Mouse (Mus musculus) limb, embryonic 12.5 days (tissue): ENCODE data around the gene Spata13. TPM values are rescaled to one million over a fixed set of nuclear protein-coding genes. Genes with fewer than 3 reads are reported as not detected.
A peak's percentile ranks its signal among the peaks of the same experiment; 100 is the strongest.

ENCODE experiments used
- ATAC-seq: fragments of 200-750 bp; cut with Nextera tagmentation; 2 replicates; pipeline ENCODE4 v1.8.0; 2017; ENCODE audit warnings: low read depth, moderate TSS enrichment; ENCODE audit not compliant: insufficient number of reproducible peaks, insufficient read depth, low FRiP score, low TSS enrichment
- H3K27ac ChIP-seq: fragments of 300-500 bp; sonication (generic); 2 replicates; pipeline ENCODE4 v1.5.1; 2016; ENCODE audit warnings: mild to moderate bottlenecking, moderate library complexity
- H3K27me3 ChIP-seq: fragments of 300-500 bp; sonication (generic); 2 replicates; pipeline ENCODE4 v1.6.1; 2016; ENCODE audit warnings: mild to moderate bottlenecking, moderate library complexity
- H3K36me3 ChIP-seq: fragments of 300-500 bp; sonication (generic); 2 replicates; pipeline ENCODE4 v1.6.1; 2016; ENCODE audit warnings: mild to moderate bottlenecking, moderate library complexity
- H3K4me1 ChIP-seq: fragments of 300-500 bp; sonication (generic); replicated peaks from 2 replicates; pipeline ENCODE4 v1.6.1; 2016
- H3K4me2 ChIP-seq: fragments of 300-500 bp; sonication (generic); 2 replicates; pipeline ENCODE4 v1.6.1; 2016; ENCODE audit warnings: mild to moderate bottlenecking, moderate library complexity
- H3K4me3 ChIP-seq: fragments of 300-500 bp; sonication (generic); replicated peaks from 2 replicates; pipeline ENCODE4 v1.5.1; 2016; ENCODE audit warnings: mild to moderate bottlenecking
- H3K9ac ChIP-seq: fragments of 300-500 bp; sonication (generic); replicated peaks from 2 replicates; pipeline ENCODE4 v1.6.1; 2016; ENCODE audit warnings: mild to moderate bottlenecking, moderate library complexity
- H3K9me3 ChIP-seq: fragments of 300-500 bp; sonication (generic); 2 replicates; pipeline ENCODE4 v1.6.1; 2016; ENCODE audit warnings: mild to moderate bottlenecking, moderate library complexity
- WGBS: fragments of 180-500 bp; shearing (Covaris S2); methylation state at CpG from one replicate; pipeline ENCODE4 v1.1.7; 2016; 5-methylcytosine and 5-hydroxymethylcytosine counted together
- polyA plus RNA-seq: library from polyadenylated mRNA; unstranded; fragments of >200 nt; fragmentation: Nextera tagmentation; extraction: Ambion mirVana; gene quantifications from 2 replicates; pipeline ENCODE4 v1.2.1, GENCODE M21; 2016

Spata13 gene
- polyA plus RNA-seq, 1 experiment from 2014 or later, result 14.2 TPM

- H3K4me1 ChIP-seq, result peaks cover 8% of the 10 kb centered on the region; the same call in 1 of the 2 replicates
- peaks cover 20% of the 10 kb centered on the region for H3K36me3 ChIP-seq
- H3K9ac ChIP-seq, result peak within 1 kb of the TSS; percentile 79
- peak within 1 kb of the TSS; percentile 74 for H3K4me2 ChIP-seq
- ATAC-seq, result peak; percentile 82
- WGBS, result under 1% methylated on average over 61 of the region's 61 CpGs
- H3K4me3 ChIP-seq, result peak within 1 kb of the TSS; percentile 84
- H3K27me3 ChIP-seq, result peaks cover 9% of the 10 kb centered on the region; the same call in 1 of the 2 replicates
- peak within 1 kb of the TSS; percentile 73 for H3K27ac ChIP-seq
- H3K9me3 ChIP-seq, result no peaks in the 10 kb centered on the region
Measured at GRCm38 (mm10) chr14:60784427-60785315, 150.9 kb downstream of the Spata13 start, which contains the start of gene Mipep. Mipep (plus strand) TSS chr14:60784573.

GRCm38 (mm10) chr14:60790103-60790502 lies 156.3 kb downstream of the Spata13 start:
- Histone ChIP-seq H3K4me2 (no peak overlapping the region), H3K4me3 (no peak overlapping the region), H3K36me3 (peaks cover 43% of the 10 kb centered on the region), H3K4me1 (peaks cover 7% of the 10 kb centered on the region; the same call in 1 of the 2 replicates), H3K27ac (no peak overlapping the region), H3K9ac (no peak overlapping the region), H3K27me3 (no peaks in the 10 kb centered on the region), H3K9me3 (no peaks in the 10 kb centered on the region)
- no peak; the same call in 1 of the 2 replicates for ATAC-seq
- WGBS, result 49% methylated on average over 3 of the region's 3 CpGs

DNA sequence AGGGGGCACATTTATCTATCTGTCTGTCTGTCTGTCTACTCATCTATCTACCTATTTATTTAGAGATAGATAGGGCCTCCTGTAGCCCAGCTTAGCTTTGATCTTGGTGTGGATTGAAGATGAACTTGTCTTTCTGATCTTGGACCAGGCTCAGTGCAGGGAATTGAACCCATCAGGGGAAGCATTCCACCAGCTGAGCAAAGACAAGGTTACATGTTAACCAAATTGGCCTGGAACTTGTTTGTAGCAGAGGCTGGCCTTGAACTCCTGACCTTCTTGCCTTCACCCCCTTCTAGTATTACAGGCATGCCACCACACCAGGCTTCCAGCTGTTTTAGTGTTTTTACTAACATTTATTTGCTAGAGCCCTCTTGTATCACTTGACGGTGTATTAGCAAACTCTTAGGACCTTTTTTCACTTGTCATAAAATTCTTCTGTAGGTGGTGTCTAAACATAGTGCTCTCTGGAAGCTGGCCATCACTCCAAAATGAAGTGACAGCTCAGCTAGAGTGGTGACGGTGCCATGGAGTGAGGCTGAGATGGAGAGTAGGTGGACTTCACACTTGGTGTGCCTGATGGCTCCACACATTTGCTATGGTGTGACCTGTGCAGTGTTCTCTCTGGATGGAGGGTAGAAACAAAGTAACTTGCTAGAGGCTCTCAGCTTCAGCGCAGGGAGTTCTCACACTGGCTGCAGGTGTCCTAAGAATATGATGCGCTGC lies 163.0 kb downstream of the Spata13 start:
- Histone ChIP-seq H3K36me3 (peaks cover 51% of the 10 kb centered on the region), H3K27me3 (no peaks in the 10 kb centered on the region), H3K9me3 (no peaks in the 10 kb centered on the region), H3K27ac (no peak overlapping the region), H3K4me3 (no peak overlapping the region), H3K4me2 (no peak overlapping the region), H3K4me1 (no peaks in the 10 kb centered on the region), H3K9ac (no peak overlapping the region)
- ATAC-seq, result no peak
- 86% methylated on average over 4 of the region's 4 CpGs for WGBS

DNA sequence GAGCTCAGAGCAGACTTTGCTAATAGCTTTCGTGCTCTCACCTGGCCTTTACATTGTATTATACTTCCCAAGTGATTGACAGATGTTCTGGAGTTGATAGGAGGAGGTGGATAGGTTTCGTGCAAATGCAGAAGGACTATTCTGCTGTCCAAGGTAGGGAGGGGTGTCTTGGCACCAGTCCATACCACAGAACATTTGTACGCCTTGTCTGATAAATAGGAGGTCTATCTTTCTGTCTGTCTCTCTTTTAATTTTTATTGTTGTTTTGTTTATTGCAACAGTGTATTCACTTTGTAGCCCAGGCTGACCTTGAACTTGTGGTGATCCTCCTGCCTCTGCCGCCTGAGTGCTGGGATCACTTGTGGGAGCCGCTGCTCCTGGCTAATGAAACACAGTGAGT lies 163.8 kb downstream of the Spata13 start:
- no peak for ATAC-seq
- no peak overlapping the region for H3K4me2 ChIP-seq
- H3K9me3 ChIP-seq, result no peaks in the 10 kb centered on the region
- H3K4me1 ChIP-seq, result no peaks in the 10 kb centered on the region
- no peaks in the 10 kb centered on the region for H3K27me3 ChIP-seq
- H3K27ac ChIP-seq, result no peak overlapping the region
- H3K9ac ChIP-seq, result no peak overlapping the region
- WGBS, result 93% methylated on average over 5 of the region's 5 CpGs
- H3K36me3 ChIP-seq, result peaks cover 54% of the 10 kb centered on the region
- no peak overlapping the region for H3K4me3 ChIP-seq

DNA sequence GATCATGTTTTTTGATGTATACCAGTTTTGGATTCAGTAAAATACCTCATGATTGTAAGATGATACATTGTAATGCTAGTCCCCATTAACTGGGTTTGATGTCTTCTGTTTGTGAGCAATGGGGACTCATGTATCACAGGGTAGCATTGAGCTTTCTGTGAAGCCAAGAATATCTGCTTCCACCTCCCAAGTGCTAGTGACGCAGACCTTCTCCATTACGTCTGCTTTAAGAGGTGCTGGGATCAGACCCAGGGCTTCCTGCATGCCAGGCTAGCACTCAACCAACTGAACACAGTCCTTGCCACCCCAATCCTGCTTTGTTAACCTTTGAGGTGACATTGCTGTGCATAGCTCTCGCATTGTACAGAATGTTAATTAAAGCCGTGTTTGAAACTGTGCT lies 164.9 kb downstream of the Spata13 start:
- peaks cover 60% of the 10 kb centered on the region for H3K36me3 ChIP-seq
- no peak overlapping the region for H3K27ac ChIP-seq
- no peaks in the 10 kb centered on the region for H3K27me3 ChIP-seq
- H3K4me1 ChIP-seq, result no peaks in the 10 kb centered on the region
- no peaks in the 10 kb centered on the region for H3K9me3 ChIP-seq
- no peak overlapping the region for H3K9ac ChIP-seq
- 86% methylated on average over 4 of the region's 4 CpGs for WGBS
- H3K4me3 ChIP-seq, result no peak overlapping the region
- no peak overlapping the region for H3K4me2 ChIP-seq
- no peak for ATAC-seq

GRCm38 (mm10) chr14:60799762-60800728 lies 166.2 kb downstream of the Spata13 start:
- no peaks in the 10 kb centered on the region for H3K27me3 ChIP-seq
- H3K36me3 ChIP-seq, result peaks cover 68% of the 10 kb centered on the region
- no peak overlapping the region for H3K9ac ChIP-seq
- 47% methylated on average over 9 of the region's 9 CpGs for WGBS
- ATAC-seq, result no peak
- H3K27ac ChIP-seq, result no peak overlapping the region
- H3K9me3 ChIP-seq, result no peaks in the 10 kb centered on the region
- no peak overlapping the region for H3K4me3 ChIP-seq
- no peaks in the 10 kb centered on the region for H3K4me1 ChIP-seq
- no peak overlapping the region for H3K4me2 ChIP-seq

DNA sequence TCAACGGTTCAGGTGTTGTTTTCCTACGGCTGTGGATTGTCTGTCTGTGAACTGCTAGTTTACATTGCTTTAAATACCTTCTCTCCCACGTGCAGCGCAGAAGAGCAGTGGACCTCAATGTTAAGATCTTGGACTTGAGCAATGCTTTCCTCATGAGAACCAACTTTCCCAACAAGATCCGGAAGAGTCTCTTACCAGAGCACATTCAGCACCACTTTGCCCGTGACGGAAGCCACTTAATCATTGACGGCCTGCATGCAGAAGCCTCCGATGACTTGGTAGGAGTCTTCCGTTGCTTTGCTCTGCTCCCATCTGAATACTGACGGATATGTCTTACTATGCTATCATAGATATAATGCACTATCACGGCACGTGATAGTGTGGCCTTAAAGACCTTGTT lies 168.2 kb downstream of the Spata13 start:
- 92% methylated on average over 13 of the region's 13 CpGs for whole genome bisulfite sequencing
- no peak overlapping the region for H3K4me2 ChIP-seq
- H3K27ac ChIP-seq, result no peak overlapping the region
- H3K4me1 ChIP-seq, result 0 out of 2 replicates have a peak, but pooled peaks cover 7% of the 10 kb centered on the region
- no peaks in the 10 kb centered on the region for H3K27me3 ChIP-seq
- peaks cover 57% of the 10 kb centered on the region for H3K36me3 ChIP-seq
- no peak for ATAC-seq
- no peak overlapping the region for H3K4me3 ChIP-seq
- no peak overlapping the region for H3K9ac ChIP-seq
- H3K9me3 ChIP-seq, result no peaks in the 10 kb centered on the region

DNA sequence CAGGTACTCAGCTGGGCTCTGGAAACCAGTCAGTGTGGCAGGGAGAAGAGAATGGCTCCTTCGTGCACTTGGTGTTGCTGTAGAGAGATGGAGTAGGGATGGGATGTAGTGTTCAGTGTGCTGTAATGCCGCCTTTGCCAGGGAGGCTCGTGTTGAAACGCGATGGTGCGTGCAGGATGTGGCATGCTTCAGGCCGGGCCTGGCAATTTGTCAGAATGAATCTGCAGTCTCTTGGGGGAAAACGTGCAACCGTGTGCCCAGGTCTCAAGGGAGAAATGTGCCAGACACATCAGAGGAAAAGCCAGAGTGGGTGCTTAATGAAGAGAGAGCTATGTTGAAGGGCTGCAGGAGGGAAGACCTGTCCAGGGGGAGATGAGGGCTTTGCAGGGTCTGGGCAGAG lies 171.2 kb downstream of the Spata13 start:
- Histone ChIP-seq H3K9ac (no peak overlapping the region), H3K4me2 (no peak overlapping the region), H3K4me1 (0 out of 2 replicates have a peak, but pooled peaks cover 12% of the 10 kb centered on the region), H3K36me3 (peaks cover 47% of the 10 kb centered on the region), H3K27me3 (no peaks in the 10 kb centered on the region), H3K27ac (no peak overlapping the region), H3K4me3 (no peak overlapping the region), H3K9me3 (no peaks in the 10 kb centered on the region)
- WGBS, result 89% methylated on average over 9 of the region's 9 CpGs
- no peak for ATAC-seq

- no peak for ATAC-seq
- H3K4me3 ChIP-seq, result no peak overlapping the region
- no peaks in the 10 kb centered on the region for H3K9me3 ChIP-seq
- 88% methylated on average over 1 of the region's 1 CpGs for WGBS
- no peak overlapping the region for H3K27ac ChIP-seq
- no peaks in the 10 kb centered on the region for H3K27me3 ChIP-seq
- H3K9ac ChIP-seq, result no peak overlapping the region
- 0 out of 2 replicates have a peak, but pooled peaks cover 12% of the 10 kb centered on the region for H3K4me1 ChIP-seq
- no peak overlapping the region for H3K4me2 ChIP-seq
- peaks cover 48% of the 10 kb centered on the region for H3K36me3 ChIP-seq
Measured at GRCm38 (mm10) chr14:60805871-60806270, 172.1 kb downstream of the Spata13 start.

DNA sequence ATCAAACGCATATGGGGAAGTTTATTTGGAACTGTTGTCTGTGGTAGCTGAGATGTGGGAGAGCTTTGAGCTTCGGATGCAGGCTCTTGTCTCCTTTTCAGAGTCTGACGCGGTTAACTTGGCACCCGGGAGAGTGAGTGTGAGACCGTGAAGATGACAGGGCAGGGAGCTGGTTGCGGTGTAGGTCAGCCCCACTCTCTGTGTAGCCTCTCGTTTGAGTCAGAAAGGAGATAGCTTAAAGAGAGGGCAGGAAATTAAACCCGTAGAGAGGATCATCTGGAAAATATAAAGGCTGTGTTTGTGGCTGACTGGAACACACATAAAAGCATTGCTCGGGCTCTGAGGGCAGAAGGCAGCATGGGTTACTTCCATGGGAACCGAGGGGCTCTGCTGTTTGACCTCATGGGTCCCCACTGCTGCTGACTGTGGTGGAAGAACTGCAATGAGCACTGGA lies 173.1 kb downstream of the Spata13 start:
- H3K4me2 ChIP-seq, result peak overlapping the region; percentile 6; the same call in 1 of the 2 replicates
- H3K27ac ChIP-seq, result peak overlapping the region; percentile 72
- H3K27me3 ChIP-seq, result no peaks in the 10 kb centered on the region
- 0 out of 2 replicates have a peak, but pooled peaks cover 12% of the 10 kb centered on the region for H3K4me1 ChIP-seq
- H3K4me3 ChIP-seq, result no peak overlapping the region
- no peak overlapping the region for H3K9ac ChIP-seq
- no peaks in the 10 kb centered on the region for H3K9me3 ChIP-seq
- H3K36me3 ChIP-seq, result peaks cover 45% of the 10 kb centered on the region
- ATAC-seq, result 0 out of 2 replicates have a peak, but pooled peaks have one; percentile 31
- 21% methylated on average over 11 of the region's 11 CpGs for WGBS
